Mouse (Mus musculus): ENCODE data around the gene Ubac2.

DNA sequence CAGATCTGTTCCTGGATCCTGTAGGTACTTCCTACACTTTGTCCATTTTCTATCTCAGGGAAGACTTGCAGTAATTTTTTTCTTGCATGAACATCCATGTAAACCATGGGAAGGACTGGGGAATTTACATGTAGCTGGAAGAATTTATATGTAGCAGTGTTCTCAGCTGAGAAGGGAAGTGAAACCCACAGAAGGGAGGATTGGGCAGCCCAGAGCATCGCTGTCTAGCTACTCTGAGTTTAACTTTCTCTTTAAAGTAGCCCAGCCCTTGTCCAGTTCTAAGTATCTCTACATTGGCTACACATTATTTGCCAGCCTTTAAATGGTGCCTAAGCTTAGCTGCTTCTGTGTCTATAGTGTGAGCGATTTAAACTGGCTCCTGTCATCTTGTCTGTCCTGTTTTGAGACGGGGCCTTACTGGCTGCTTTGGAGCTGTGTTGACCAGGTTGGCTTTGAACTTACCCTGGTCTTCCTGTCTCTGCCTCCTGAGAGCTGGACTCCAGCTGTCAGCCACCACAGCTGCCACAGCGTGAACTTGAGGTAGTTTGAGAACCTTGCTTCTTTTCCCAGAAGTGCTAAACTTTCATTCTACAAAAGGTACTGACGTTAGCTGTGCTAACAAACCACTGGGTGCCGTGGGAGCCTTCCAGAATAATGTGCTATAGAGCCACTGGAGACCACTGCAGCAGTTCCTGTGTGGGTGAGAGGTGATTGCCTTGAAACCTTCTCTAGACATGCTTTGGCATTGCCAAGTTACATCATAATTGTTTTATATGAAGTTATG is 38.1 kb downstream of the Ubac2 start:
- no peak for TF ChIP-seq CTCF (IDR thresholded peaks at IDR 0.05; ENCODE audit: borderline replicate concordance, extremely low read depth, insufficient read depth, insufficient read length)
- no peak for TF ChIP-seq POLR2A (IDR thresholded peaks at IDR 0.05; ENCODE audit: borderline replicate concordance, extremely low read depth, insufficient read depth, insufficient read length, poor library complexity, severe bottlenecking)

Measured in brain, embryonic 14.5 days (tissue).